ENCODE assay signal across 18 mouse cellular contexts in the genomic region with DNA sequence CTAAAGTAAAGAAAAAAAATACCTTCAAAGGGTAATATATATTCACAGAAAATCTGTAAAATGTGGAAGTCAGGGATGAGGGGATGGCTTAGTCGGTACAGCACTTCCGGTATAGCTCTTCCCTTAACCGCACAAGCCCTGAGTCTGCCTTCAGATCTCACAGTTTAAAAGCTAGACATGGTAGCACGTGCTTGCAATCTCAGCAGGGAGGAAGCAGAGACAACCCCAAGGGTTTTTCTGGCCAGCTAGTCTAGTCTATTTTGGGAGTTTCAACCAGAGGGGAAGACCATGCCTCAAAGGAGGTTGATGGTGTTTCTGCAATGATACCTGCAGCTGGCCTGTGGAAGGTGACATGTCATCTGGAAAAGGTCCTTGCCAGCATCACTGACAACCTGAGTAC.
DNase-seq lines count a peak whose midpoint lies in the region; ATAC-seq and TF ChIP-seq lines count a peak whose summit lies in the region.
"Had no signal": no experiment of that assay in that cellular context is flagged by ENCODE, and none has a peak within 500 bp of the region (broad histone marks: within the 10 kb centered on the region; RNA-seq: fewer than 3 reads in every experiment).

No protein-coding gene starts in this region.

- no peak overlapping the region for H3K4me2 ChIP-seq in liver, postnatal 0 days (ENCODE audit: low read depth, low read length)
- no peak overlapping the region for H3K4me2 ChIP-seq in liver, embryonic 11.5 days
- H3K4me2 ChIP-seq: forebrain, embryonic 13.5 days; limb, embryonic 12.5 days; neural tube, embryonic 12.5 days had no signal

- peak; percentile 11 for DNase-seq in liver, postnatal 0 days
- no peak for DNase-seq in liver, embryonic 11.5 days (ENCODE audit: low spot score)
- peak; percentile 12 for DNase-seq in thymus, postnatal 25 days
- no peak for DNase-seq in thymus, postnatal 36 days
- peak; percentile 41 for DNase-seq in splenic B cell, adult 2 months (ENCODE audit: low read depth, low spot score)
- DNase-seq in cerebellum, postnatal 4 days (ENCODE audit: low spot score in 2 of 2), result no peak
- DNase-seq: adrenal gland, adult 8-10 months; cerebellum, adult 11 months; cerebellum, postnatal 14 days; right cerebral cortex, postnatal 25 days had no signal

- no peak for TF ChIP-seq CTCF in liver, postnatal 0 days (IDR thresholded peaks at IDR 0.05; ENCODE audit: low read depth)

- H3K36me3 ChIP-seq in liver, postnatal 0 days (replicated peaks; ENCODE audit: insufficient read depth, low read length), result no peaks in the 10 kb centered on the region
- H3K36me3 ChIP-seq in liver, embryonic 11.5 days (ENCODE audit: control insufficient read depth, insufficient read depth, low read length), result no peaks in the 10 kb centered on the region
- H3K36me3 ChIP-seq in splenic B cell, adult 2 months (ENCODE audit: control insufficient read depth, insufficient read depth, low read length, poor library complexity, severe bottlenecking), result no peaks in the 10 kb centered on the region
- H3K36me3 ChIP-seq: limb, embryonic 12.5 days; neural tube, embryonic 12.5 days had no signal

- no peak overlapping the region for H3K4me3 ChIP-seq in liver, postnatal 0 days (ENCODE audit: low read depth, low read length)
- no peak overlapping the region for H3K4me3 ChIP-seq in liver, embryonic 11.5 days (ENCODE audit: low read depth, low read length)
- H3K4me3 ChIP-seq: forebrain, embryonic 13.5 days; layer of hippocampus, adult 2 months; left cerebral cortex, adult 2 months; limb, embryonic 12.5 days; neural tube, embryonic 12.5 days had no signal

- TF ChIP-seq EP300 in liver, postnatal 0 days (IDR thresholded peaks at IDR 0.05; ENCODE audit: low read depth), result no peak

- H3K9me3 ChIP-seq in liver, postnatal 0 days (ENCODE audit: low read length), result no peaks in the 10 kb centered on the region
- H3K9me3 ChIP-seq in liver, embryonic 11.5 days (ENCODE audit: control insufficient read depth, low read length), result no peaks in the 10 kb centered on the region
- H3K9me3 ChIP-seq: forebrain, embryonic 13.5 days; limb, embryonic 12.5 days; neural tube, embryonic 12.5 days had no signal

- ATAC-seq in liver, postnatal 0 days, result no peak
- no peak for ATAC-seq in liver, embryonic 11.5 days (replicated peaks; ENCODE audit: low FRiP score)
- peak; percentile 41 for ATAC-seq in inflammation-experienced regulatory T-cells, adult 6 months
- ATAC-seq: forebrain, embryonic 13.5 days had no signal

- H3K27ac ChIP-seq in liver, postnatal 0 days (ENCODE audit: low read depth), result no peak overlapping the region
- no peak overlapping the region for H3K27ac ChIP-seq in liver, embryonic 11.5 days (ENCODE audit: low read depth, low read length)
- H3K27ac ChIP-seq: forebrain, embryonic 13.5 days; kidney, postnatal 0 days; layer of hippocampus, adult 2 months; left cerebral cortex, adult 2 months; limb, embryonic 12.5 days; liver, embryonic 14.5 days; neural tube, embryonic 12.5 days had no signal

- H3K27me3 ChIP-seq in liver, postnatal 0 days (ENCODE audit: insufficient read depth, low read length), result no peaks in the 10 kb centered on the region
- H3K27me3 ChIP-seq in liver, embryonic 11.5 days (replicated peaks; ENCODE audit: control insufficient read depth, insufficient read depth, low read length), result no peaks in the 10 kb centered on the region
- H3K27me3 ChIP-seq in splenic B cell, adult 2 months (ENCODE audit: control insufficient read depth, insufficient read depth, low read length, poor library complexity, severe bottlenecking), result no peaks in the 10 kb centered on the region
- H3K27me3 ChIP-seq: forebrain, embryonic 13.5 days; limb, embryonic 12.5 days; neural tube, embryonic 12.5 days had no signal

- no peak overlapping the region for H3K9ac ChIP-seq in liver, postnatal 0 days (replicated peaks)
- no peak overlapping the region for H3K9ac ChIP-seq in liver, embryonic 11.5 days (ENCODE audit: low read depth, low read length)
- H3K9ac ChIP-seq: forebrain, embryonic 13.5 days; limb, embryonic 12.5 days; liver, embryonic 14.5 days; neural tube, embryonic 12.5 days had no signal

- no peaks in the 10 kb centered on the region for H3K4me1 ChIP-seq in liver, postnatal 0 days (ENCODE audit: insufficient read depth)
- H3K4me1 ChIP-seq in liver, embryonic 11.5 days (replicated peaks; ENCODE audit: control insufficient read depth, insufficient read depth, low read length), result no peaks in the 10 kb centered on the region
- H3K4me1 ChIP-seq: forebrain, embryonic 13.5 days; neural tube, embryonic 12.5 days had no signal

- 53% methylated on average over 4 of the region's 4 CpGs for WGBS in liver, postnatal 0 days (ENCODE audit: insufficient replicate concordance)
- WGBS in liver, embryonic 11.5 days, result 67% methylated on average over 4 of the region's 4 CpGs

Comparison
In these comparisons a context has a peak if more than half of its experiments do, and no peak if none do; other contexts are left out.
1. DNase-seq: peak in liver, postnatal 0 days (single experiment), thymus, postnatal 25 days (single experiment) and splenic B cell, adult 2 months (single experiment); none in liver, embryonic 11.5 days (single experiment), thymus, postnatal 36 days (0 of 2) and cerebellum, postnatal 4 days (0 of 2).